Mouse (Mus musculus) G1E (cell line): ENCODE data around the gene Kcnip1. TPM values are rescaled to one million over a fixed set of nuclear protein-coding genes. Genes with fewer than 3 reads are reported as not detected.
A peak's percentile ranks its signal among the peaks of the same experiment; 100 is the strongest.

Experiments
- ATAC-seq: 2 replicates; pipeline ENCODE4 v1.8.0; 2016; ENCODE audit warnings: mild to moderate bottlenecking; ENCODE audit not compliant: insufficient number of reproducible peaks, poor library complexity, low FRiP score, severe bottlenecking; ENCODE audit errors: extremely low read depth
- DNase-seq: peaks from one replicate; pipeline ENCODE4 v3.0.0; 2012; ENCODE audit warnings: low spot score
- H3K27me3 ChIP-seq: 2 replicates; pipeline ENCODE4 v1.6.1; 2012; ENCODE audit warnings: mild to moderate bottlenecking, low read length, inconsistent platforms; ENCODE audit not compliant: insufficient read depth
- H3K36me3 ChIP-seq: replicated peaks from 2 replicates; pipeline ENCODE3; 2012; ENCODE audit warnings: mild to moderate bottlenecking, inconsistent platforms
- H3K4me1 ChIP-seq: 2 replicates; pipeline ENCODE4 v1.6.1; 2012; ENCODE audit warnings: low read depth, low read length, inconsistent platforms, mixed read lengths; ENCODE audit not compliant: insufficient read depth
- H3K4me3 ChIP-seq: 2 replicates; pipeline ENCODE4 v1.5.1; 2012; ENCODE audit warnings: low read depth, mild to moderate bottlenecking, inconsistent platforms, low read length, moderate library complexity, mixed read lengths
- H3K9me3 ChIP-seq: replicated peaks from 2 replicates; pipeline ENCODE4 v1.6.1; 2012; ENCODE audit warnings: inconsistent platforms
- CTCF ChIP-seq: IDR thresholded peaks from 2 replicates; pipeline ENCODE4 v1.5.1; 2012; ENCODE audit warnings: low read depth, low read length, inconsistent platforms, mixed read lengths
- GATA1 ChIP-seq: IDR thresholded peaks from 2 replicates; pipeline ENCODE4 v1.6.1; 2012; ENCODE audit warnings: borderline replicate concordance, low read length, inconsistent platforms, mixed read lengths
- GATA2 ChIP-seq: IDR thresholded peaks from 2 replicates; pipeline ENCODE4 v1.6.1; 2012; ENCODE audit warnings: low read depth, low read length, inconsistent platforms, borderline replicate concordance
- POLR2AphosphoS5 ChIP-seq: IDR thresholded peaks from 2 replicates; pipeline ENCODE4 v1.6.1; 2012; ENCODE audit warnings: low read depth, low read length, inconsistent platforms; ENCODE audit not compliant: insufficient replicate concordance
- TAL1 ChIP-seq: conservative IDR thresholded peaks from 2 replicates; pipeline ENCODE4 v1.6.1; 2012; ENCODE audit warnings: low read depth, low read length, inconsistent platforms, mixed read lengths
- polyA plus RNA-seq: library from polyadenylated mRNA; stranded (reverse); fragments of >175 nt; gene quantifications from 2 replicates; pipeline ENCODE4 v1.2.3, GENCODE M21; 2012
- total RNA-seq, 2 experiments: library from RNA; stranded (forward) in 1 of 2; stranded (reverse) in 1 of 2; fragments of 200-1000 nt in 1 of 2; fragments of >200 nt in 1 of 2; fragmentation: Nextera tagmentation in 1 of 2; gene quantifications; 2 replicates each; pipeline ENCODE4 v1.2.3; 2014 to 2017

Gene Kcnip1
- total and polyA plus RNA-seq, 3 experiments: 0.27 TPM; not detected in 2

GRCm38 (mm10) chr11:33654485-33654884 is 338.5 kb downstream of the Kcnip1 start:
- no peaks in the 10 kb centered on the region for H3K27me3 ChIP-seq
- no peaks in the 10 kb centered on the region for H3K9me3 ChIP-seq
- no peak for ATAC-seq
- TF ChIP-seq GATA2 (no peak), POLR2AphosphoS5 (no peak), GATA1 (no peak), TAL1 (no peak), CTCF (no peak)
- H3K4me3 ChIP-seq: no peak overlapping the region
- no peaks in the 10 kb centered on the region for H3K36me3 ChIP-seq
- DNase-seq: no peak
- H3K4me1 ChIP-seq: no peaks in the 10 kb centered on the region

GRCm38 (mm10) chr11:33649358-33649757 is 343.6 kb downstream of the Kcnip1 start:
- DNase-seq (no peak), ATAC-seq (no peak)
- Histone ChIP-seq H3K4me3 (no peak overlapping the region), H3K27me3 (no peaks in the 10 kb centered on the region), H3K9me3 (no peaks in the 10 kb centered on the region), H3K4me1 (no peaks in the 10 kb centered on the region), H3K36me3 (no peaks in the 10 kb centered on the region)
- TF ChIP-seq POLR2AphosphoS5 (no peak), GATA1 (no peak), CTCF (no peak), TAL1 (no peak), GATA2 (no peak)

DNA sequence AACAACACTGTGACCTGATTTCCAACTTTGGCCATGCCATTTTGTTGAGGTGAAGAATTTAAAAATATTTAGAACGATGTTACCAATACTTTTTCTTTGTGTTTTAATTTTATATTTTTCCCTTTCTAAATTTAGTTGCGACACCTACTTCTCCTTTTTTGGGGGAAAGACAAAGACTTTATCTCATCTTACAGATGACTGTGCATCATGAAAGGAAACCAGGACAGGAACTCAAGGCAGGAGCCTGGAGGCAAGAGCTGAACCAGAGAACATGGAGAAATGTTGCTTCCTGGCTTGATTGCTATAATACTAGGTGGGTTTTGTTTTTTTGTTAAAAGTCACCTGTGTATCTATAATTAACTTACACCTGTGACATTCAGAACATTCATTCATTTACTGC is 355.8 kb downstream of the Kcnip1 start:
- H3K27me3 ChIP-seq: no peaks in the 10 kb centered on the region
- no peaks in the 10 kb centered on the region for H3K36me3 ChIP-seq
- H3K9me3 ChIP-seq: no peaks in the 10 kb centered on the region
- ATAC-seq: no peak
- H3K4me1 ChIP-seq: no peaks in the 10 kb centered on the region
- DNase-seq: no peak
- H3K4me3 ChIP-seq: no peak overlapping the region
- TF ChIP-seq TAL1: no peak

- no peaks in the 10 kb centered on the region for H3K4me1 ChIP-seq
- TF ChIP-seq TAL1 (no peak), GATA2 (no peak), GATA1 (no peak), CTCF (no peak), POLR2AphosphoS5 (no peak)
- no peaks in the 10 kb centered on the region for H3K9me3 ChIP-seq
- H3K36me3 ChIP-seq: no peaks in the 10 kb centered on the region
- ATAC-seq (no peak), DNase-seq (no peak)
- no peaks in the 10 kb centered on the region for H3K27me3 ChIP-seq
- H3K4me3 ChIP-seq: no peak overlapping the region
Observed at GRCm38 (mm10) chr11:33627136-33627742, 365.7 kb downstream of the Kcnip1 start.

GRCm38 (mm10) chr11:33614218-33614617 is 378.7 kb downstream of the Kcnip1 start:
- Histone ChIP-seq H3K4me1 (no peaks in the 10 kb centered on the region), H3K4me3 (no peak overlapping the region), H3K9me3 (no peaks in the 10 kb centered on the region), H3K36me3 (no peaks in the 10 kb centered on the region), H3K27me3 (no peaks in the 10 kb centered on the region)
- TF ChIP-seq CTCF: peak; percentile 70
- no peak for TF ChIP-seq TAL1
- peak; percentile 29 for DNase-seq
- ATAC-seq: 0 out of 2 replicates have a peak, but pooled peaks have one; percentile 22

GRCm38 (mm10) chr11:33607784-33608183 is 385.2 kb downstream of the Kcnip1 start:
- Histone ChIP-seq H3K9me3 (no peaks in the 10 kb centered on the region), H3K4me3 (no peak overlapping the region), H3K36me3 (no peaks in the 10 kb centered on the region), H3K4me1 (no peaks in the 10 kb centered on the region), H3K27me3 (no peaks in the 10 kb centered on the region)
- ATAC-seq (no peak), DNase-seq (no peak)
- no peak for TF ChIP-seq CTCF
- no peak for TF ChIP-seq GATA1
- TF ChIP-seq TAL1: no peak
- no peak for TF ChIP-seq POLR2AphosphoS5
- no peak for TF ChIP-seq GATA2

GRCm38 (mm10) chr11:33603174-33603573 is 389.8 kb downstream of the Kcnip1 start:
- TF ChIP-seq GATA1 (no peak), CTCF (no peak), GATA2 (no peak), POLR2AphosphoS5 (no peak), TAL1 (no peak)
- ATAC-seq: no peak
- H3K4me1 ChIP-seq: no peaks in the 10 kb centered on the region
- no peaks in the 10 kb centered on the region for H3K36me3 ChIP-seq
- 0 out of 2 replicates have a peak, but pooled peaks cover 5% of the 10 kb centered on the region for H3K27me3 ChIP-seq
- H3K4me3 ChIP-seq: no peak overlapping the region
- H3K9me3 ChIP-seq: no peaks in the 10 kb centered on the region
- no peak for DNase-seq
